Mouse (Mus musculus) CH12.LX (cell line): Measurements from ENCODE around the gene Fryl. TPM values are rescaled to one million over a fixed set of nuclear protein-coding genes. Genes with fewer than 3 reads are reported as not detected.

Source experiments
- DNase-seq: peaks from one replicate; pipeline ENCODE4 v3.0.0-alpha.2; 2013; ENCODE audit errors: extremely low read depth
- H3K27ac ChIP-seq: 2 replicates; pipeline ENCODE4 v1.5.1; 2012; ENCODE audit warnings: low read depth, mild to moderate bottlenecking, control low read depth, moderate library complexity; ENCODE audit not compliant: insufficient read depth
- H3K27me3 ChIP-seq: replicated peaks from 2 replicates; pipeline ENCODE3; 2012; ENCODE audit warnings: inconsistent platforms
- H3K36me3 ChIP-seq, 2 experiments: replicated peaks in 1 of 2; 2 replicates each; pipeline versions ENCODE3 to v1.6.1; 2012; ENCODE audit warnings: inconsistent platforms in 1 of 2, low read length in 1 of 2, mild to moderate bottlenecking in 1 of 2, mixed read lengths in 1 of 2, moderate library complexity in 1 of 2; ENCODE audit not compliant: control insufficient read depth in 1 of 2, insufficient read depth in 1 of 2
- H3K4me1 ChIP-seq, 2 experiments: 2 replicates each; pipeline ENCODE4 v1.6.1; 2012; ENCODE audit warnings: inconsistent platforms in 1 of 2, moderate library complexity in 1 of 2; ENCODE audit not compliant: insufficient read depth in 2 of 2, control insufficient read depth in 1 of 2
- H3K4me2 ChIP-seq: 2 replicates; pipeline ENCODE4 v1.6.1; 2012; ENCODE audit warnings: low read depth, mild to moderate bottlenecking, control low read depth; ENCODE audit not compliant: poor library complexity, insufficient read depth, severe bottlenecking
- H3K4me3 ChIP-seq, 3 experiments: fragments of 150-350 bp in 1 of 3; sonication (generic) in 1 of 3; replicated peaks in 1 of 3; 2 replicates each; pipeline versions ENCODE3 to v1.5.1; 2011 to 2012; ENCODE audit warnings: low read depth in 2 of 3, low read length in 2 of 3, mild to moderate bottlenecking in 2 of 3, moderate library complexity in 2 of 3, control low read depth in 1 of 3, improper control_type of control experiment in 1 of 3, inconsistent platforms in 1 of 3, mixed read lengths in 1 of 3; ENCODE audit not compliant: poor library complexity in 1 of 3
- H3K79me2 ChIP-seq: replicated peaks from 2 replicates; pipeline ENCODE4 v1.6.1; 2012; ENCODE audit warnings: mild to moderate bottlenecking, moderate library complexity; ENCODE audit not compliant: control insufficient read depth, poor library complexity, insufficient read depth, severe bottlenecking; ENCODE audit errors: extremely low read depth
- H3K9ac ChIP-seq: 2 replicates; pipeline ENCODE4 v1.6.1; 2012; ENCODE audit warnings: low read depth, mild to moderate bottlenecking, control low read depth, moderate library complexity; ENCODE audit not compliant: insufficient read depth
- H3K9me3 ChIP-seq: replicated peaks from 2 replicates; pipeline ENCODE3; 2012; ENCODE audit warnings: low read length, inconsistent platforms, mixed read lengths
- BHLHE40 ChIP-seq: IDR thresholded peaks from 2 replicates; pipeline ENCODE4 v1.6.1; 2011; ENCODE audit warnings: mild to moderate bottlenecking, low read depth, low read length, improper control_type of control experiment
- CHD1 ChIP-seq: IDR thresholded peaks from 2 replicates; pipeline ENCODE4 v1.6.1; 2012; ENCODE audit warnings: low read depth, low read length, improper control_type of control experiment, inconsistent platforms
- CHD2 ChIP-seq: IDR thresholded peaks from 2 replicates; pipeline ENCODE4 v1.6.1; 2011; ENCODE audit warnings: low read length, improper control_type of control experiment
- CTCF ChIP-seq, 2 experiments: IDR thresholded peaks in 1 of 2; conservative IDR thresholded peaks in 1 of 2; 2 replicates each; pipeline ENCODE4 v1.5.1; 2011 to 2012; ENCODE audit warnings: low read depth in 2 of 2, low read length in 2 of 2, improper control_type of control experiment in 1 of 2, inconsistent platforms in 1 of 2, mild to moderate bottlenecking in 1 of 2, moderate library complexity in 1 of 2
- E2F4 ChIP-seq: IDR thresholded peaks from 2 replicates; pipeline ENCODE4 v1.6.1; 2011; ENCODE audit warnings: low read depth, low read length, improper control_type of control experiment; ENCODE audit not compliant: insufficient replicate concordance
- IRF4 ChIP-seq: IDR thresholded peaks from 2 replicates; pipeline ENCODE4 v1.6.1; 2014; ENCODE audit warnings: low read depth, mild to moderate bottlenecking, inconsistent platforms, low read length, improper control_type of control experiment
- JUND ChIP-seq: conservative IDR thresholded peaks from 2 replicates; pipeline ENCODE4 v1.6.1; 2011; ENCODE audit warnings: low read depth, low read length, improper control_type of control experiment
- MAZ ChIP-seq: IDR thresholded peaks from 2 replicates; pipeline ENCODE4 v1.6.1; 2012; ENCODE audit warnings: low read depth, mild to moderate bottlenecking, inconsistent platforms, low read length, improper control_type of control experiment, moderate library complexity
- MXI1 ChIP-seq: IDR thresholded peaks from 2 replicates; pipeline ENCODE4 v1.6.1; 2011; ENCODE audit warnings: mild to moderate bottlenecking, low read depth, low read length, improper control_type of control experiment
- MYC ChIP-seq: IDR thresholded peaks from 2 replicates; pipeline ENCODE4 v1.6.1; 2011; ENCODE audit warnings: low read depth, mild to moderate bottlenecking, improper control_type of control experiment, low read length
- NRF1 ChIP-seq: IDR thresholded peaks from 2 replicates; pipeline ENCODE4 v1.6.1; 2014; ENCODE audit warnings: low read depth, mild to moderate bottlenecking, inconsistent platforms, low read length, improper control_type of control experiment, moderate library complexity
- PAX5 ChIP-seq: IDR thresholded peaks from 2 replicates; pipeline ENCODE4 v1.6.1; 2012; ENCODE audit warnings: low read length, inconsistent platforms, mixed read lengths
- POLR2A ChIP-seq: IDR thresholded peaks from 2 replicates; pipeline ENCODE4 v1.6.1; 2011; ENCODE audit warnings: low read depth, mild to moderate bottlenecking, improper control_type of control experiment, low read length
- POLR2AphosphoS2 ChIP-seq: IDR thresholded peaks from 2 replicates; pipeline ENCODE4 v1.6.1; 2011; ENCODE audit warnings: low read depth, low read length, improper control_type of control experiment
- RCOR1 ChIP-seq: conservative IDR thresholded peaks from 2 replicates; pipeline ENCODE4 v1.6.1; 2012; ENCODE audit warnings: low read depth, mild to moderate bottlenecking, inconsistent platforms, low read length, improper control_type of control experiment
- SIN3A ChIP-seq: IDR thresholded peaks from 2 replicates; pipeline ENCODE4 v1.6.1; 2012; ENCODE audit warnings: low read length, improper control_type of control experiment, inconsistent platforms
- SMC3 ChIP-seq: IDR thresholded peaks from 2 replicates; pipeline ENCODE4 v1.6.1; 2011; ENCODE audit warnings: low read depth, low read length, improper control_type of control experiment
- TBP ChIP-seq: conservative IDR thresholded peaks from 2 replicates; pipeline ENCODE4 v1.6.1; 2011; ENCODE audit warnings: low read depth, low read length, improper control_type of control experiment
- UBTF ChIP-seq: IDR thresholded peaks from 2 replicates; pipeline ENCODE4 v1.6.1; 2012; ENCODE audit warnings: low read depth, mild to moderate bottlenecking, inconsistent platforms, low read length, improper control_type of control experiment, moderate library complexity
- USF1 ChIP-seq: IDR thresholded peaks from 2 replicates; pipeline ENCODE4 v1.6.1; 2014; ENCODE audit warnings: low read depth, mild to moderate bottlenecking, inconsistent platforms, low read length, improper control_type of control experiment
- ZMIZ1 ChIP-seq: IDR thresholded peaks from 2 replicates; pipeline ENCODE4 v1.6.1; 2012; ENCODE audit warnings: low read depth, mild to moderate bottlenecking, inconsistent platforms, low read length, improper control_type of control experiment
- dilution Hi-C: fragments of 300-500 bp; cut with MboI; formaldehyde crosslinking; loops from 2 replicates; pipeline ENCODE4 v1.14.3; 2020; ENCODE audit warnings: low sequenced_read_pairs; ENCODE audit not compliant: extremely low pct_unique_long_range_greater_than_20kb, extremely low pct_ligation_motif_present
- in situ Hi-C: fragments of 300-500 bp; cut with MboI; formaldehyde crosslinking; loops from 3 replicates; pipeline ENCODE4 v1.14.3; 2019; ENCODE audit warnings: low sequenced_read_pairs, low pct_ligation_motif_present, low pct_unique_long_range_greater_than_20kb, mixed read lengths
- polyA plus RNA-seq: library from polyadenylated mRNA; unstranded; fragments of >175 nt; gene quantifications from 2 replicates; pipeline ENCODE4 v1.2.1, GENCODE M21; 2012; ENCODE audit warnings: low read depth; ENCODE audit not compliant: insufficient read length
- total RNA-seq, 2 experiments: library from RNA; depleted of rRNA; stranded (reverse); fragments of 300-350 nt in 1 of 2; fragments of >200 nt in 1 of 2; gene quantifications; 2 replicates each; pipeline ENCODE4 v1.2.3; 2012 to 2014

Fryl gene
- total and polyA plus RNA-seq, 3 experiments: 23.2 to 38.4 (median 31.3) TPM

DNA sequence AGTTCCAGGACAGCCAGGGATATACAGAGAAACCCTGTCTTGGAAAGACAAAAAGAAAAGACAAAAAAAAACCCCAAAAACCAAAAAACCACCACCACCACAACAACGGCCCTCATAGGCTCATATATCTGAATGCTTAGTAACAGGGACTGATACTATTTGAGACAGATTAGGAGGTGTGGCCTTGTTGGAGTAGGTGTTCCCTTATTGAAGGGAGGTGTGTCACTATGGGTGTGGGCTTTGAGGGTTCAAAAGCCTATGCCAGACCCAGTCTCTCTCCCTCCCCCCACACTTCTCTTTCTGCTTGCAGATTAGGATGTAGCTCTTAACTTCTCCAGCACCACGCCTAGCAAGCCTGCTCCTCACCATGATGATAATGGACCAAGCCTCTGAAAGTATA lies 114.7 kb downstream of the Fryl start:
- Histone ChIP-seq H3K4me1 (peaks cover 0 to 18% of the 10 kb centered on the region in 2 experiments; a peak in 2 of 4 replicates), H3K4me2 (no peak overlapping the region), H3K27ac (no peak overlapping the region), H3K9ac (no peak overlapping the region), H3K36me3 (peaks cover 18 to 58% of the 10 kb centered on the region in 2 experiments), H3K79me2 (no peaks in the 10 kb centered on the region), H3K9me3 (no peaks in the 10 kb centered on the region), H3K27me3 (no peaks in the 10 kb centered on the region), H3K4me3 (no peak overlapping the region)
- in situ Hi-C loops (loop anchor here (10.0 kb wide), 1 partner anchor 53 kb away; no protein-coding TSS in a partner anchor), dilution Hi-C loops (no loop called here)
- no peak for DNase-seq
- TF ChIP-seq IRF4: no peak
- no peak for TF ChIP-seq UBTF
- TF ChIP-seq NRF1: no peak
- TF ChIP-seq CHD2: no peak
- no peak for TF ChIP-seq MXI1
- TF ChIP-seq ZMIZ1: no peak
- TF ChIP-seq USF1: no peak
- TF ChIP-seq BHLHE40: no peak
- TF ChIP-seq TBP: no peak
- TF ChIP-seq SIN3A: no peak

DNA sequence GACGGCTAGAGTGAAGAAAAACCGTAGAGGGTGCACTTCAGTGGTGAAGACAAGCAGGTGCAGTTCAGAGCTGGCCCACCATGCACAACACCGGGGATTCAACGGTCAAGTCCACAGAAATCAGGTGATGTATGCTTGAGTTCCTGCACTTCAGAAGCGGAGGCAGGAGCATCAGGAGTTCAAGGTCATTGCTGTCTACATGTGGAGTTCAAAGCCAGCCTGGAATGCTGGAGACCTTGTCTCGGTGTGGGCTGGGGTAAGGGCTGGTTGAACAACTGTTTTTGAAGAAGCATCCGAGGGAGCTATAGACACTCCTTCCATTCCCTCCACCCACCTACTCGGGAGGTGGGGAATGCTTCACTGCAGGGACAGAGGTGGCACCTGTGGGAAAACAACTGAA lies 115.3 kb downstream of the Fryl start:
- Histone ChIP-seq H3K9me3 (no peaks in the 10 kb centered on the region), H3K9ac (no peak overlapping the region), H3K27ac (no peak overlapping the region), H3K36me3 (peaks cover 13 to 54% of the 10 kb centered on the region in 2 experiments), H3K4me1 (peaks cover 0 to 18% of the 10 kb centered on the region in 2 experiments; a peak in 2 of 4 replicates), H3K4me3 (no peak overlapping the region), H3K4me2 (no peak overlapping the region), H3K79me2 (no peaks in the 10 kb centered on the region), H3K27me3 (no peaks in the 10 kb centered on the region)
- dilution Hi-C loops (no loop called here), in situ Hi-C loops (loop anchor here (10.0 kb wide), 1 partner anchor 54 kb away; no protein-coding TSS in a partner anchor)
- no peak for DNase-seq
- TF ChIP-seq UBTF: no peak
- no peak for TF ChIP-seq MXI1
- no peak for TF ChIP-seq CTCF (conservative IDR thresholded peaks at IDR 0.05 in 1 of 2, IDR thresholded peaks at IDR 0.05 in 1 of 2; ENCODE audit: low read depth in 2 of 2, low read length in 2 of 2)
- no peak for TF ChIP-seq NRF1
- no peak for TF ChIP-seq PAX5
- TF ChIP-seq POLR2A: no peak
- TF ChIP-seq JUND: no peak
- TF ChIP-seq CHD1: no peak
- no peak for TF ChIP-seq RCOR1
- no peak for TF ChIP-seq BHLHE40
- TF ChIP-seq POLR2AphosphoS2: no peak
- TF ChIP-seq MYC: no peak
- no peak for TF ChIP-seq E2F4
- no peak for TF ChIP-seq SMC3
- no peak for TF ChIP-seq MAZ
